Mouse (Mus musculus): Measurements from ENCODE around the gene Ints2. TPM values are rescaled to one million over a fixed set of nuclear protein-coding genes. Genes with fewer than 3 reads are reported as not detected.
A peak's percentile ranks its signal among the peaks of the same experiment; 100 is the strongest.
"Not testable (repeated sequence)": the region's sequence is repeated elsewhere in the genome, so short reads cannot be mapped to it uniquely, and the experiment has no call there.

The Ints2 gene
- total RNA-seq (2021) = 10 to 100 TPM; 17.8 to 26.7 TPM
- long read RNA-seq, experiment 1, full-length matches to known transcripts = 2 of 6 reads
- long read RNA-seq, experiment 1, partial matches to known transcripts = 1 of 6 reads
- long read RNA-seq, experiment 1, other reads (novel, unspliced or antisense) = 3 of 6 reads
- long read RNA-seq, experiment 2, full-length matches to known transcripts = 1 of 4 reads
- long read RNA-seq, experiment 2, partial matches to known transcripts = 2 of 4 reads
- long read RNA-seq, experiment 2, other reads (novel, unspliced or antisense) = 1 of 4 reads

GRCm38 (mm10) chr11:86257460-86258076 is at the start of gene Ints2:
Ints2 (minus strand) TSS chr11:86257575.
- peak; percentile 96 to 98 for DNase-seq

GRCm38 (mm10) chr11:86292201-86292600 is 34.8 kb upstream of the Ints2 start:
- DNase-seq = not testable (repeated sequence)

GRCm38 (mm10) chr11:86291714-86292113 is 34.3 kb upstream of the Ints2 start:
- no peak for DNase-seq

GRCm38 (mm10) chr11:86285729-86286128 is 28.4 kb upstream of the Ints2 start:
- DNase-seq = peak; percentile 31 to 48

GRCm38 (mm10) chr11:86278442-86279102 is 21.2 kb upstream of the Ints2 start:
- DNase-seq = no peak

GRCm38 (mm10) chr11:86257054-86257453 is 321 bp downstream of the Ints2 start:
- no peak for DNase-seq

- DNase-seq = no peak
Observed at GRCm38 (mm10) chr11:86253342-86253741, 4.0 kb downstream of the Ints2 start.

GRCm38 (mm10) chr11:86232446-86232845 is 24.9 kb downstream of the Ints2 start:
- DNase-seq = no peak

GRCm38 (mm10) chr11:86231781-86232350 is 25.5 kb downstream of the Ints2 start:
- no peak for DNase-seq

GRCm38 (mm10) chr11:86226646-86227180 is 30.7 kb downstream of the Ints2 start:
- no peak for DNase-seq

- no peak for DNase-seq
Observed at GRCm38 (mm10) chr11:86225761-86226160, 31.6 kb downstream of the Ints2 start.

GRCm38 (mm10) chr11:86211803-86212202 is 45.6 kb downstream of the Ints2 start:
- no peak for DNase-seq

- DNase-seq = no peak
Observed at GRCm38 (mm10) chr11:86209123-86209522, 48.3 kb downstream of the Ints2 start.

GRCm38 (mm10) chr11:86205876-86206275 is 51.5 kb downstream of the Ints2 start:
- no peak for DNase-seq

GRCm38 (mm10) chr11:86205031-86205430 is 52.3 kb downstream of the Ints2 start:
- no peak for DNase-seq

- DNase-seq = peak; percentile 41 to 51
Observed at GRCm38 (mm10) chr11:86201901-86202675, 55.3 kb downstream of the Ints2 start.

- peak; percentile 91 to 92 for DNase-seq
Observed at GRCm38 (mm10) chr11:86201037-86201786, 56.2 kb downstream of the Ints2 start, which contains the start of gene Brip1. Brip1 (minus strand) TSS chr11:86201193.

GRCm38 (mm10) chr11:86200460-86201021 is 56.8 kb downstream of the Ints2 start:
- no peak for DNase-seq

GRCm38 (mm10) chr11:86199733-86200132 is 57.6 kb downstream of the Ints2 start:
- DNase-seq = no peak

GRCm38 (mm10) chr11:86185224-86185623 is 72.2 kb downstream of the Ints2 start:
- peak; percentile 23 to 40 for DNase-seq

- DNase-seq = peak; percentile 24 to 31
Observed at GRCm38 (mm10) chr11:86175833-86176232, 81.5 kb downstream of the Ints2 start.

Data from adrenal gland, postnatal 36 days (tissue).